Mouse (Mus musculus) 416B (cell line): ENCODE data around the gene Shank2.

Source experiments
- DNase-seq: peaks from one replicate; pipeline ENCODE4 v3.0.0; 2011; ENCODE audit warnings: low read depth

The Shank2 gene

GRCm38 (mm10) chr7:144001628-144002027, at the start of gene Shank2:
TSS of gene Shank2 (plus strand) at chr7:144001928.
- no peak for DNase-seq

GRCm38 (mm10) chr7:143952130-143952529, 49.6 kb upstream of the Shank2 start:
- DNase-seq: no peak

- no peak for DNase-seq
Observed at GRCm38 (mm10) chr7:143956575-143957295, 45.0 kb upstream of the Shank2 start.

- no peak for DNase-seq
Observed at GRCm38 (mm10) chr7:143958030-143958565, 43.6 kb upstream of the Shank2 start.

GRCm38 (mm10) chr7:143963813-143964212, 37.9 kb upstream of the Shank2 start:
- no peak for DNase-seq

- DNase-seq: no peak
Observed at GRCm38 (mm10) chr7:143966621-143967020, 35.1 kb upstream of the Shank2 start.

GRCm38 (mm10) chr7:143977491-143977830, 24.3 kb upstream of the Shank2 start:
- no peak for DNase-seq

GRCm38 (mm10) chr7:143977831-143978682, 23.7 kb upstream of the Shank2 start:
- DNase-seq: no peak

- DNase-seq: no peak
Observed at GRCm38 (mm10) chr7:143978741-143979371, 22.9 kb upstream of the Shank2 start.

GRCm38 (mm10) chr7:143979986-143980385, 21.7 kb upstream of the Shank2 start:
- DNase-seq: no peak

GRCm38 (mm10) chr7:143986281-143986680, 15.4 kb upstream of the Shank2 start:
- DNase-seq: no peak

GRCm38 (mm10) chr7:143991160-143991559, 10.6 kb upstream of the Shank2 start:
- no peak for DNase-seq

GRCm38 (mm10) chr7:143999073-143999472, 2.7 kb upstream of the Shank2 start:
- no peak for DNase-seq

GRCm38 (mm10) chr7:144003471-144003870, 1.7 kb downstream of the Shank2 start:
- DNase-seq: no peak

- no peak for DNase-seq
Observed at GRCm38 (mm10) chr7:144008079-144008478, 6.4 kb downstream of the Shank2 start.

- DNase-seq: no peak
Observed at GRCm38 (mm10) chr7:144008985-144009384, 7.3 kb downstream of the Shank2 start.

GRCm38 (mm10) chr7:144014485-144014884, 12.8 kb downstream of the Shank2 start:
- no peak for DNase-seq

- DNase-seq: no peak
Observed at GRCm38 (mm10) chr7:144021801-144022200, 20.1 kb downstream of the Shank2 start.

- no peak for DNase-seq
Observed at GRCm38 (mm10) chr7:144022682-144023081, 21.0 kb downstream of the Shank2 start.

GRCm38 (mm10) chr7:144023561-144023960, 21.8 kb downstream of the Shank2 start:
- DNase-seq: no peak

- peak; percentile 3 for DNase-seq
Observed at GRCm38 (mm10) chr7:144026024-144026752, 24.5 kb downstream of the Shank2 start.

- DNase-seq: no peak
Observed at GRCm38 (mm10) chr7:144029246-144029645, 27.5 kb downstream of the Shank2 start.
